Mouse (Mus musculus) spleen, adult 2 months (tissue): ENCODE data around the gene Rapgef3.

Experiments used
- CTCF ChIP-seq: fragments of 200-500 bp; IDR thresholded peaks from 2 replicates; pipeline ENCODE4 v1.5.1; 2011; ENCODE audit warnings: mild to moderate bottlenecking, inconsistent platforms; ENCODE audit not compliant: insufficient read depth, insufficient read length, insufficient replicate concordance; ENCODE audit errors: extremely low read depth
- POLR2A ChIP-seq: fragments of 200-500 bp; IDR thresholded peaks from 2 replicates; pipeline ENCODE4 v1.6.1; 2011; ENCODE audit warnings: low read depth, low read length, inconsistent platforms

DNA sequence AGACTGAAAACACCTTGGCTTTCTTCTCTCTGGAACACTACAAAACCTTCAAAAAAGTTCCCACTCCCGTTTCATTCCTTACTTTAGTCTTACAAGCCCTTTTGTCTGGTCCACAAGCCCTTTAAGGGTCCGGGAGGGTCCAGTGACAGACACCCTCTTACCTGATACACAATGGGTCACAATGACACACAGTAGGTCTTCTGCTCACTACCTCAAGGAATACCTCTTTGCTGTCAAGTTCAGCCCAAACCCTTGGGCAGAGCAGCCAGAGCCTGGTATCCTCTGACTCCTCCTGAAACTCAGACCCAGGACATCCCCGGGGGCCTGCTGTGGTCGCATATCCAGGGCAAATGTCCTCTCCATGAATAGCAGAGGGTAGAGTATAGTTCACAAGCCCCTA, 18.8 kb downstream of the Rapgef3 start:
- no peak for TF ChIP-seq CTCF
- TF ChIP-seq POLR2A = no peak
